Mouse (Mus musculus): ENCODE measurements around the gene Gnai3.

DNA sequence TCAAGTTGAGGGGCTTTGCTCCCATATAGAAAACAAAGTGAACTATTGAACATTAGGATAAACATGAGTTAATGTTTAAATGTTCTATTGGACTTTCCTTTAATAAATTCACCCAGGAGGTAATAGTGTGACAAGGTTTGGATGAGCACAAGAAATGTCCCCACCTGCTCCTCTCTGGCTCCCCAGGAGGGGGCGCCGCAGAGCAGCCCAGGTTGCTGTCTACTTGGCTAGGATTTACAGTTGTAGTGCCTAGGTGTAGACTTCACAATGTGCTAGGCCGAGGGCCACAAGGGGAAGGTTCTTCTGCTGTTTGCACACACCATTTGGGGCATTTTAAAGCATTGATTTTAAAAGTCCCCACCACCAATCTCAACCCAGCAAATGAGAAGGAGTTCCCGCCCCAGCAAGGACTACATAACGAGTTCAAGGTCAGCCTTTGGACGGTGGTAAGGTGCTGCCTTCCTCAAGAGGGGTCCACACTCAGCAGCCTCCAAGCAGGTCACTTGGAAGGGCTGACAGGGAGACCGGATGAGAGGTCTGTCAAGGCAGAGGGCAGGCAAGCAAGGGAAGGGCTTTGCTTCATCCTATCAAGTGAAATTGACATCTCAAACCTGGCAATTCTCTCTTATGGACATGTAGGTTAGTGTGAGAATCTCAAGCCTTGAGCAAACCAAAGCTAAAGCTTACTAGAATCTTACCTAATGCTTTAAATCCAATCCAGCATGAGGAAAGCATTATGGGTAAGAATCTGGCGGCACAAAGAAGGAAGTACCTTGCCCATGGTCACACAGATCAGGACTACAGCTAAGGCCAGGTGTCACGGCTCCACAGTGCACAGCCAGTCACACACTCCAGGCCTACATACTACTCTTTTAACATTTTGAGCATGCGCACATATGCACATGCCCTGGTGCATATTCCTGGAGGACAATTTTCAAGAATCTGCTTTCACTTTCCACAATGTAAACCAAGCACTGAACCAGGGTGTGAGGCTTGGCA is 75.4 kb downstream of the Gnai3 start:
- peak; percentile 77 for TF ChIP-seq CTCF (IDR thresholded peaks at IDR 0.05; ENCODE audit: insufficient read depth, low read length)
- TF ChIP-seq POLR2A (IDR thresholded peaks at IDR 0.05; ENCODE audit: borderline replicate concordance, extremely low read depth, low read depth, low read length) = no peak

Measured in lung, adult 2 months (tissue).